Mouse (Mus musculus) brain, embryonic 14.5 days (tissue): ENCODE data around the gene Zfhx3. TPM values are rescaled to one million over a fixed set of nuclear protein-coding genes. Genes with fewer than 3 reads are reported as not detected.
A peak's percentile ranks its signal among the peaks of the same experiment; 100 is the strongest.

Experiments
- DNase-seq: peaks from one replicate; pipeline ENCODE4 v3.0.0-alpha.2; 2011; ENCODE audit warnings: low read depth
- CTCF ChIP-seq: fragments of 200-500 bp; IDR thresholded peaks from 2 replicates; pipeline ENCODE4 v1.5.1; 2012; ENCODE audit warnings: inconsistent platforms, mild to moderate bottlenecking, moderate library complexity, borderline replicate concordance; ENCODE audit not compliant: insufficient read depth, insufficient read length; ENCODE audit errors: extremely low read depth
- POLR2A ChIP-seq: fragments of 200-500 bp; IDR thresholded peaks from 2 replicates; pipeline ENCODE4 v1.6.1; 2012; ENCODE audit warnings: mild to moderate bottlenecking, inconsistent platforms, borderline replicate concordance; ENCODE audit not compliant: poor library complexity, insufficient read depth, insufficient read length, severe bottlenecking; ENCODE audit errors: extremely low read depth
- polyA plus RNA-seq: library from polyadenylated mRNA; depleted of rRNA; stranded (reverse); fragments of >200 nt; gene quantifications from 2 replicates; pipeline ENCODE4 v1.2.3, GENCODE M21; 2012

Gene Zfhx3
- polyA plus RNA-seq, 1 experiment: 31.3 TPM

DNA sequence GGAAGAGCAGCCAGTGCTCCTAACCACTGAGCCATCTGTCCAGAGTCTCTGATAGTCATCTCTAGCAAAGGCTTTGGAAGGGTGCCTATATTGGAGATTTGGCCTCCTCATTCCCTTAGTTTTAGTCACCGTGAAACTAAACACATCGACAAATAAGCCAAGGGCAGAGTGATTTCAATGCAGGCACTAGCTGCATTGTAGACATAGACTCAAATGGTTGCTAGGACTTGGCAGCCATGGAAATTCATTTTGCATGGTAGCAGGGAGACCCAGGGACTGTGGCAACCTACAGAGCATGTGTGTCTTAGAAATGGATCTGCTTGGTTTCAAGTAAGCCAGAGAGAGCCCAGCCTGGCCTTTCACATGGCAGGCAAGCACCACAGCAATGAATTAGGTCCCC is 435.6 kb downstream of the Zfhx3 start:
- TF ChIP-seq POLR2A (no peak), CTCF (no peak)
- DNase-seq: peak; percentile 67

DNA sequence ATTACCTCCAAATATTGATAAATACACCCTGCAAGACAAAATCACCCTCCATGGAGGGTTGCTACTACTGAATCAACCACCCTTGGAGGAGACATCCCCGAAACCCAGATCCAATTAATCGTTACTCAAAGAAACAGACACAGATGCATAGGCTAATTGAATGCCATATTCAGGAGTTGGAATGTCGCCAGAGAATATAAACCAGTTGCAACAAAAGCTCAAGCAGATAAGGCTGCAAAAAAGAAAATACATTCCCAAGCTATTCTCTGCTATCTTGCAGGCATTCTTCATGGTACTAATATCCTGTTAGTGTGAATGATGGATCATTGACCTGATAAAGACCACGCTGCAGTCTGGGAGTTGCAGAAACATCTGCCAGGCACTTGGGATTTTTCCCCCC is 440.7 kb downstream of the Zfhx3 start:
- DNase-seq: peak; percentile 68
- TF ChIP-seq POLR2A: no peak
- no peak for TF ChIP-seq CTCF

DNA sequence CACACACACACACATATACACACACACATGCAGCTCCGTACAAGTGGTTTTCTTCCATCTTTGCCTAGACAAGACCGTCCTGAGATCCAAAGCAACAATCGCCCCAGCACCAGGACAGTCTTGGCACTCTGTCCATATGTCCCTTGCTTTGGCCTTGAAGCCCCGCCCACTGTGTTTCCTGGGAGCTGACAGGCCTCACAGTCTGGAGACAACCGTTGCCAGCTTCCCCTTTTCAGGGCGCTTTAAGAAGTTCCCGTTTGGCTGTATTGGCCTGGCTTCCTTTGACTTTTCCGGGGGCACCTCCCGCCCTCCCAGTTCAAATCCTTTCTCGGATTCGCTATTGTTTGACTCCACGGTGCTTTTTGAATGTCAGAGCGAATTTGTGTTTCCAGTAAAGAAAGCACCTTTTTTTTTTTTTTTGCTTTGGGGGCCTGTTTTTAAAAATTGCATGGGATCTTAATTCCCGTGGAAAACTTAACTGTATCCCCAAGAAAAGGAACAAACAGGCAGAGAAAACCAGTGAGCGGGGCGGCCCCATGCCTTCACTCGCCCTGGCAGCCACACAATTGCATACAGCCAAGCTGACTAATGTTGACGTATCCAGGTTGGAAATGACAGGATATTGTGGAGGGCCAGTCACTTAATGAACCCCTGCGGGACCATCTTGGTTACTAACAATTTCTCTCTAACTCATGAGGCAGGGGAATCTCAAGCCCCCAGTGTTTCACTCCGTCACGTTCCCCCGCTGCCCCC is 444.9 kb downstream of the Zfhx3 start:
- TF ChIP-seq CTCF (no peak), POLR2A (no peak)
- DNase-seq: peak; percentile 91

DNA sequence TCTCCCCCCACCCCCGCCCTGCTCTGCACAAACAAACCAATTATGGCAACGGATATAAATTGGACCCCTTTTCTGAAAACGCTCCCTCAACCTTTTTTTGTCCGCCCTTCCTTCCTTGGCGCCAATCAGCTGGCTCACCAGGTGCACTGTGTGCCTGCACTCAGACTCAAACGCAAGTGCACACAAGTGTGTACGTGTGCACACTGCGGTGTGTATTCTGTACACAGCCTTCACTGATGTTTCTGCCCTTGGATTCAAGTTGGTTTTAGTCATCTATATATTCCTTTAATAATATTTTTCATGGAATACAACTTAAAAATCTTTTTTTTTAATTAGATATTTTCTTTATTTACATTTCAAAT is 445.4 kb downstream of the Zfhx3 start:
- no peak for DNase-seq
- TF ChIP-seq POLR2A (no peak), CTCF (no peak)

DNA sequence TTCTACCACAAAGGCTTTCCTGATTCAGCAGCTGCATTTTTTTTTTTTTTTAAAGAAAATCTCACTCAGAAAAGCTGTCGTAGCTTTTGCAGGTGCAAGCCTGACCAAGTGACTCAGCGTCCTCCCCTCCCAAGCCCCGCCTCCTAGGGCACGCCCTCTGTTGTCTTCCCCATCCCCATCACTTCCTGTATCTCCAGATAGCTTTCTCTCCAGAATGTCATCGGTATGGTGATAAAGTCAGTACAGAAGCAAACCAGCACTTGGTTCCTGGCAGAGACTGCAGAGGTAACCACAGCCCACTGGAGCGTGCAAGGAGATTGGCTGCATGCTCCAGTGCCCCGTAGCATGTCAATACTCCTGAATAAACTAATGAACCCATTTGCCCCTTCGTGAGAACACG is 450.5 kb downstream of the Zfhx3 start:
- DNase-seq: no peak
- no peak for TF ChIP-seq POLR2A
- TF ChIP-seq CTCF: no peak

DNA sequence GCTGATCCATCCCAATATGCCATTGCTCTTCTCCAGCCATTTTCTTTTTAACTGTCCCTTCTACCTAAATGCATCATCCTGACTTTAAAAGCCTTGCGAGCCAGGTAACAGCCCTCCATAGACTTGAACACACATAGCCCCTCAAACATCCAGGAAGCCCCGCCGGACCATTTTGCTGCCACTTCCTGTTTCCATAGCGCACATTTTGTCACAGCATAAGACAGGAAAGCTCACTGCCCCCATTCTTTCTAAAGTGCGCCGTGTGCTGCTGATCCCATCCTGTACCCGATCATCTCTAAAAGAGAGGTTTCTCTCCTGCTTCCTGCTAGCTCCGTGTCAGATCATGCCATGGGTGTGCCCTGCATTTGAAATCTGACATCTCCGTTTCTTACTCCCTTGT is 459.7 kb downstream of the Zfhx3 start:
- DNase-seq: no peak
- TF ChIP-seq POLR2A (no peak), CTCF (no peak)

DNA sequence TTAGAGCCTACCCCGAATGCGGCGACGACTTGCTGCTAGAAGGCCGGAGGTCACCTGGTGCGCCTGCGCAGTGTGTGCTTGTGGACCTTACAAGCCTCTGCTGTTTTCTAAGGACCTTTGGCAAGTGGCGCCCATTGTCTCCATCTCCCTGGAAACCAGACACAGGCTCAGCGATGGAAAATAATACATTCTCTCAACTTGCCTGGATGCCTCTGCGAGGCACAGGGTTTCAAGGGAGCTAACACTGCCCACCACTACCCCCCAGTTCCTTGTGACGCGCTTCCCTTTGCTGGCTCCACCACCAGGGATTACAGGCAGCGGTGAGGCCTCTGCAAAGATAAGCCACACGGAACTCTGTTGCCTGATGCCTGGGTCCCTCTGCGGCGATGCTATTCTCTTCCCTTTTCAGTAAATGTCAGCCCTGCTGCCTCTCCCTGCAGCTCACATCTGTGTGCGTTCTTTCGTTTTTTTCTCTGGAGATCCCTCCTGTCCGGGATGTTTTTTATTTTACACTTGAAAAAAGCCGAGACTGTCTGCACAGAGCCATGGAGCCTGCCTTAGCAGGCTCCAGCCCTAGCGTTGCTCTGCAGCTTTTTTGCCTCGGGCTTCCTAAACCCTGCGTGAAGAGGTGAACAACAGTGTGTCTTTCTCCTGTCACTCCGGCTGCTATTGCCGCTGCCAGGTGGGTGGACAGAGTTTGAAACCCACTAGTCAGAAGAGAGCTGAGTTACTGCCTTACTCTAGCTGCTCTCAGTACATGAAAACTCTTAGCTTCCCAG is 464.5 kb downstream of the Zfhx3 start:
- no peak for TF ChIP-seq POLR2A
- TF ChIP-seq CTCF: peak; percentile 5; the same call in 1 of the 2 replicates
- peak; percentile 91 for DNase-seq

DNA sequence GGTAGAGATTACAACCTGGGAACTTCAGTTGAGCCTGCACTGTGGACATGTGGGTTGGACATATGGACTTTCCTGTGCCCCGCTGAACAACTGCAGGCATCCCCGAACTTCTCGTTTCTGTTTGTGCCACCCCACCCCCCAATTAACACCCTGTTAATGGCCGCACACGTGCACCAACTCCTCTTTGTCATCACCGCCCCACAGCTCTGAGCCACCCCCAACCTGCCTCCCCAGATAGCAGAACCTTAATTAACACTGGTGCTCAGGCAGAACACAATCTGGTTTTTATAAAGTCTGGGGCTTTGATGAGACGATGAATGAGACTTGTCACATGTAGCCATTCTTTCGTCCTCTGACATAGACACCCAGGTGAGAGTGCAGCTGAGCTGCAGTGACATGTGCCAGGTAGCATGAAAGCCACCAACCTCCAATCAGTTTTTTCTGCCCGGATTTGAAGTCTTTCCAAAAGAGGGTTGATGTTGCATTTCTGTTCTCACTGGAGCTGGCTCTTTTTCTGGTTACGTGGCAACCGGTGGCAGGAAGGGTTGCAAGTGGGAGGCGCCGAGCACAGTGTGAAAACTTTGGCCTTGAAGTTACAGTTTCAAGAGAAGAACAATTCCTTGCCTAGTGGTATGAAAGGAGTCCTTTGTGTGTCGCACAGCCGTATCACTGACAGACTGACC is 476.9 kb downstream of the Zfhx3 start:
- TF ChIP-seq CTCF (no peak), POLR2A (no peak)
- peak; percentile 86 for DNase-seq

DNA sequence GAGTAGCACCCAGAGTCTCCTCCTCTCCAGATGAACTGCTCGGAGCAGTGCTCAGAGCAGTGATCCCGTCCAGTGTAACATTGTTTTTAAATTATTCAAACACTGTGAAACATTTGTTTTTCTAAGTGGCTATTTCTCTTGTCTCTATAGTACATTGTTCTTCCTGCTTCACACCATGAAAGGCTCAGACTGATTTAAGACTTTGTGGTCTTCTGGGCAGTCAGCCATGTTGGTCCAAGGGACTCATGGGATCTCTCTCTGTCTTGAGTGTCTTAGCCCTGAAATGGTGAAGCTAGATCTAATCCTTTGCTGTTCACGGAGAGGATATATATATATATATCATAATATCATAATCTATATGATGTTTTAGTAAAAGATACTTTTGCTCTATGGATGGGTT is 480.1 kb downstream of the Zfhx3 start:
- no peak for DNase-seq
- TF ChIP-seq CTCF (no peak), POLR2A (no peak)

DNA sequence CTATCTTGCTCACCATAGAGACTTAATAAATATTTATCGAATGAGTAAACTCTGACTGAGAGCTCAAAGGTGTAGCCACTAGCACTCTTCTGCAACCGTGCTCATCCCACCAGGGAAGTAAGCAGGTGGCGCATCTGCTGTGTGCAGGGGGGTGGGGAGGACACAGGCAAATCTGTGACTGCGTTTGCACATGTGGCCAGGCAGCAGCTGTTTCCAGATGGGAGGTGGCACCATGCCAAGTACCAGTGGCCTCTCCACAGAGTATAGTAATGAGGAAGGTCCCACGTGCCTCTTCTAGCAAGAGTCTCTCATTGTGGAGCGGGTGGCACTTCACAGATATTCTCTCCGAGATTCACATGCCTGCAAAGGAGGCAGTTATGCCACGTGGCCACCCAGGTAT is 481.9 kb downstream of the Zfhx3 start:
- TF ChIP-seq CTCF (no peak), POLR2A (no peak)
- peak; percentile 74 for DNase-seq

DNA sequence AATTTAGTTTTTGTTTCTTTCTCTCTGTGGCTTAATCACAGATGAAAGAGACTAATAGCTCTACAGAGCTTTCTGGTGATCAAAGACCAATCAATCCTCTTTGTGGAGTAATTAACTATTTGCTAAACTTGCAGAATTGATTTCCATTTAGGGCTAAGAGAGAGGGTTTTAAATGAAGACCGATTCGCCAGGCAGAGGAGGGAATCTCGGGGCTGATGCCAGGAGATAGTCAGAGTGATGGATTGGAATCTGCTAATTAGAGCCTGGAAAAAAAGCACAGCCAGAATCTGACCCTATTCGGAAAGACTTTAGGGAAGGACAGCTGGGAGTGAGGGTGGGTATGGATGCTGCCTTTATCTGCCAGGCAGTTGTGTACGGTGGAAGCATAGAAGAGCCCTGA is 490.9 kb downstream of the Zfhx3 start:
- DNase-seq: peak; percentile 71
- TF ChIP-seq POLR2A (no peak), CTCF (no peak)
